Mouse (Mus musculus): ENCODE results near the gene Gm49661. TPM values are rescaled to one million over a fixed set of nuclear protein-coding genes. Genes with fewer than 3 reads are reported as not detected.
A peak's percentile ranks its signal among the peaks of the same experiment; 100 is the strongest.

The Gm49661 gene
- polyA plus RNA-seq, 1 experiment from 2014 or later = not detected

GRCm38 (mm10) chr8:84979599-84980421 lies 10.6 kb upstream of the Gm49661 start:
- ATAC-seq (ENCODE audit: insufficient read depth, low FRiP score, low TSS enrichment) (0 out of 2 replicates have a peak, but pooled peaks have one; percentile 11), DNase-seq (ENCODE audit: low spot score) (peak; percentile 84)
- Histone ChIP-seq H3K4me3 (ENCODE audit: low read depth, low read length) (peak overlapping the region; percentile 26), H3K27me3 (ENCODE audit: control insufficient read depth, insufficient read depth, low read length) (peaks cover 37% of the 10 kb centered on the region), H3K9me3 (ENCODE audit: control insufficient read depth, low read length) (no peaks in the 10 kb centered on the region), H3K27ac (ENCODE audit: low read depth, low read length) (no peak overlapping the region), H3K4me1 (ENCODE audit: control insufficient read depth, insufficient read depth, low read length) (peaks cover 39% of the 10 kb centered on the region), H3K4me2 (ENCODE audit: low read depth) (peak overlapping the region; percentile 51), H3K36me3 (ENCODE audit: control insufficient read depth, insufficient read depth, low read length) (no peaks in the 10 kb centered on the region), H3K9ac (ENCODE audit: low read length) (no peak overlapping the region)
- WGBS = 4% methylated on average over 42 of the region's 42 CpGs

- H3K4me3 ChIP-seq (ENCODE audit: low read depth, low read length) = peak within 1 kb of the TSS; percentile 44
- no peaks in the 10 kb centered on the region for H3K9me3 ChIP-seq (ENCODE audit: control insufficient read depth, low read length)
- under 1% methylated on average over 58 of the region's 63 CpGs for WGBS
- ATAC-seq (ENCODE audit: insufficient read depth, low FRiP score, low TSS enrichment) = peak; percentile 8; the same call in 1 of the 2 replicates
- peak within 1 kb of the TSS; percentile 29; the same call in 1 of the 2 replicates for H3K27ac ChIP-seq (ENCODE audit: low read depth, low read length)
- H3K4me2 ChIP-seq (ENCODE audit: low read depth) = peak within 1 kb of the TSS; percentile 79
- peaks cover 36% of the 10 kb centered on the region for H3K4me1 ChIP-seq (ENCODE audit: control insufficient read depth, insufficient read depth, low read length)
- DNase-seq (ENCODE audit: low spot score) = peak; percentile 83
- H3K9ac ChIP-seq (ENCODE audit: low read length) = peak within 1 kb of the TSS; percentile 39
- H3K36me3 ChIP-seq (ENCODE audit: control insufficient read depth, insufficient read depth, low read length) = no peaks in the 10 kb centered on the region
- H3K27me3 ChIP-seq (ENCODE audit: control insufficient read depth, insufficient read depth, low read length) = peaks cover 37% of the 10 kb centered on the region
Measured at GRCm38 (mm10) chr8:84978248-84978940, 9.2 kb upstream of the Gm49661 start, which contains the start of gene Junb. Junb (minus strand) TSS chr8:84978718.

GRCm38 (mm10) chr8:84977435-84978247 lies 8.4 kb upstream of the Gm49661 start:
- H3K4me2 ChIP-seq (ENCODE audit: low read depth) = peak overlapping the region; percentile 79
- no peak for ATAC-seq (ENCODE audit: insufficient read depth, low FRiP score, low TSS enrichment)
- H3K9me3 ChIP-seq (ENCODE audit: control insufficient read depth, low read length) = no peaks in the 10 kb centered on the region
- peak; percentile 57 for DNase-seq (ENCODE audit: low spot score)
- WGBS = 1% methylated on average over 69 of the region's 70 CpGs
- peaks cover 37% of the 10 kb centered on the region for H3K27me3 ChIP-seq (ENCODE audit: control insufficient read depth, insufficient read depth, low read length)
- peak overlapping the region; percentile 29; the same call in 1 of the 2 replicates for H3K27ac ChIP-seq (ENCODE audit: low read depth, low read length)
- peaks cover 36% of the 10 kb centered on the region for H3K4me1 ChIP-seq (ENCODE audit: control insufficient read depth, insufficient read depth, low read length)
- H3K36me3 ChIP-seq (ENCODE audit: control insufficient read depth, insufficient read depth, low read length) = no peaks in the 10 kb centered on the region
- H3K9ac ChIP-seq (ENCODE audit: low read length) = peak overlapping the region; percentile 39
- H3K4me3 ChIP-seq (ENCODE audit: low read depth, low read length) = peak overlapping the region; percentile 44

GRCm38 (mm10) chr8:84976763-84977434 lies 7.7 kb upstream of the Gm49661 start:
- ATAC-seq (ENCODE audit: insufficient read depth, low FRiP score, low TSS enrichment) = no peak
- H3K9me3 ChIP-seq (ENCODE audit: control insufficient read depth, low read length) = no peaks in the 10 kb centered on the region
- peaks cover 37% of the 10 kb centered on the region for H3K27me3 ChIP-seq (ENCODE audit: control insufficient read depth, insufficient read depth, low read length)
- H3K4me3 ChIP-seq (ENCODE audit: low read depth, low read length) = peak overlapping the region; percentile 44
- no peaks in the 10 kb centered on the region; the same call in 1 of the 2 replicates for H3K36me3 ChIP-seq (ENCODE audit: control insufficient read depth, insufficient read depth, low read length)
- H3K27ac ChIP-seq (ENCODE audit: low read depth, low read length) = no peak overlapping the region
- no peak for DNase-seq (ENCODE audit: low spot score)
- 1% methylated on average over 25 of the region's 25 CpGs for WGBS
- peaks cover 36% of the 10 kb centered on the region for H3K4me1 ChIP-seq (ENCODE audit: control insufficient read depth, insufficient read depth, low read length)
- peak overlapping the region; percentile 79 for H3K4me2 ChIP-seq (ENCODE audit: low read depth)
- no peak overlapping the region for H3K9ac ChIP-seq (ENCODE audit: low read length)

- WGBS = under 1% methylated on average over 60 of the region's 61 CpGs
- Histone ChIP-seq H3K4me2 (ENCODE audit: low read depth) (peak overlapping the region; percentile 79), H3K9ac (ENCODE audit: low read length) (peak overlapping the region; percentile 23), H3K9me3 (ENCODE audit: control insufficient read depth, low read length) (no peaks in the 10 kb centered on the region), H3K4me3 (ENCODE audit: low read depth, low read length) (peak overlapping the region; percentile 44), H3K4me1 (ENCODE audit: control insufficient read depth, insufficient read depth, low read length) (peaks cover 36% of the 10 kb centered on the region), H3K36me3 (ENCODE audit: control insufficient read depth, insufficient read depth, low read length) (no peaks in the 10 kb centered on the region; the same call in 1 of the 2 replicates), H3K27me3 (ENCODE audit: control insufficient read depth, insufficient read depth, low read length) (peaks cover 37% of the 10 kb centered on the region), H3K27ac (ENCODE audit: low read depth, low read length) (no peak overlapping the region)
- peak; percentile 86 for ATAC-seq (ENCODE audit: insufficient read depth, low FRiP score, low TSS enrichment)
- DNase-seq (ENCODE audit: low spot score) = peak; percentile 92
Measured at GRCm38 (mm10) chr8:84976031-84976762, 7.0 kb upstream of the Gm49661 start.

GRCm38 (mm10) chr8:84975434-84975833 lies 6.2 kb upstream of the Gm49661 start:
- no peaks in the 10 kb centered on the region for H3K9me3 ChIP-seq (ENCODE audit: control insufficient read depth, low read length)
- DNase-seq (ENCODE audit: low spot score) (peak; percentile 50), ATAC-seq (ENCODE audit: insufficient read depth, low FRiP score, low TSS enrichment) (no peak)
- no peaks in the 10 kb centered on the region; the same call in 1 of the 2 replicates for H3K36me3 ChIP-seq (ENCODE audit: control insufficient read depth, insufficient read depth, low read length)
- H3K27me3 ChIP-seq (ENCODE audit: control insufficient read depth, insufficient read depth, low read length) = peaks cover 34% of the 10 kb centered on the region
- no peak overlapping the region for H3K27ac ChIP-seq (ENCODE audit: low read depth, low read length)
- WGBS = 33% methylated on average over 7 of the region's 7 CpGs
- H3K9ac ChIP-seq (ENCODE audit: low read length) = no peak overlapping the region
- no peak overlapping the region for H3K4me3 ChIP-seq (ENCODE audit: low read depth, low read length)
- peaks cover 40% of the 10 kb centered on the region for H3K4me1 ChIP-seq (ENCODE audit: control insufficient read depth, insufficient read depth, low read length)
- H3K4me2 ChIP-seq (ENCODE audit: low read depth) = no peak overlapping the region

GRCm38 (mm10) chr8:84974543-84975142 lies 5.4 kb upstream of the Gm49661 start:
- ATAC-seq (ENCODE audit: insufficient read depth, low FRiP score, low TSS enrichment) (no peak), DNase-seq (ENCODE audit: low spot score) (no peak)
- 82% methylated on average over 8 of the region's 8 CpGs for WGBS
- H3K4me3 ChIP-seq (ENCODE audit: low read depth, low read length) = no peak overlapping the region
- H3K27ac ChIP-seq (ENCODE audit: low read depth, low read length) = no peak overlapping the region
- H3K27me3 ChIP-seq (ENCODE audit: control insufficient read depth, insufficient read depth, low read length) = peaks cover 27% of the 10 kb centered on the region
- H3K9me3 ChIP-seq (ENCODE audit: control insufficient read depth, low read length) = no peaks in the 10 kb centered on the region
- H3K4me1 ChIP-seq (ENCODE audit: control insufficient read depth, insufficient read depth, low read length) = peaks cover 34% of the 10 kb centered on the region
- no peaks in the 10 kb centered on the region; the same call in 1 of the 2 replicates for H3K36me3 ChIP-seq (ENCODE audit: control insufficient read depth, insufficient read depth, low read length)
- H3K4me2 ChIP-seq (ENCODE audit: low read depth) = no peak overlapping the region
- no peak overlapping the region for H3K9ac ChIP-seq (ENCODE audit: low read length)
